Mouse (Mus musculus) intestine, embryonic 14.5 days (tissue): Measurements from ENCODE around the gene Lrrc8a. TPM values are rescaled to one million over a fixed set of nuclear protein-coding genes. Genes with fewer than 3 reads are reported as not detected.

ENCODE experiments used
- ATAC-seq: fragments of 200-750 bp; cut with Nextera tagmentation; replicated peaks from 2 replicates; pipeline ENCODE4 v1.8.0; 2017; ENCODE audit warnings: low read depth, moderate number of reproducible peaks, moderate TSS enrichment, moderate library complexity; ENCODE audit not compliant: low FRiP score, low TSS enrichment
- DNase-seq: peaks from one replicate; pipeline ENCODE4 v3.0.0-alpha.2; 2018; ENCODE audit warnings: low spot score
- H3K27ac ChIP-seq: fragments of 300-500 bp; sonication (generic); 2 replicates; pipeline ENCODE4 v1.5.1; 2014; ENCODE audit warnings: low read depth, mild to moderate bottlenecking, control low read depth
- H3K27me3 ChIP-seq: fragments of 300-500 bp; sonication (generic); replicated peaks from 2 replicates; pipeline ENCODE4 v1.6.1; 2014; ENCODE audit warnings: low read length, control low read depth; ENCODE audit not compliant: control insufficient read depth, insufficient read depth
- H3K36me3 ChIP-seq: fragments of 300-500 bp; sonication (generic); 2 replicates; pipeline ENCODE4 v1.6.1; 2014; ENCODE audit warnings: low read length, control low read depth; ENCODE audit not compliant: control insufficient read depth, insufficient read depth
- H3K4me1 ChIP-seq: fragments of 300-500 bp; sonication (generic); replicated peaks from 2 replicates; pipeline ENCODE4 v1.6.1; 2014; ENCODE audit warnings: low read length, control low read depth, mixed read lengths; ENCODE audit not compliant: control insufficient read depth, insufficient read depth
- H3K4me2 ChIP-seq: fragments of 300-500 bp; sonication (generic); 2 replicates; pipeline ENCODE4 v1.6.1; 2014; ENCODE audit warnings: low read length
- H3K4me3 ChIP-seq: fragments of 300-500 bp; sonication (generic); 2 replicates; pipeline ENCODE4 v1.5.1; 2014; ENCODE audit warnings: low read depth, low read length, control low read depth, mixed read lengths
- H3K9ac ChIP-seq: fragments of 300-500 bp; sonication (generic); 2 replicates; pipeline ENCODE4 v1.6.1; 2014; ENCODE audit warnings: mild to moderate bottlenecking, low read length
- H3K9me3 ChIP-seq: fragments of 300-500 bp; sonication (generic); 2 replicates; pipeline ENCODE4 v1.6.1; 2016; ENCODE audit warnings: low read length, control low read depth; ENCODE audit not compliant: control insufficient read depth
- WGBS: fragments of 180-500 bp; shearing (Covaris S2); extraction: QIAGEN DNeasy Blood & Tissue Kit; methylation state at CpG from one replicate; pipeline ENCODE4 v1.1.7; 2014; 5-methylcytosine and 5-hydroxymethylcytosine counted together
- polyA plus RNA-seq: library from polyadenylated mRNA; unstranded; fragments of >200 nt; fragmentation: Nextera tagmentation; extraction: Ambion mirVana; gene quantifications from 2 replicates; pipeline ENCODE4 v1.2.1, GENCODE M21; 2014

Gene Lrrc8a
- polyA plus RNA-seq, 1 experiment from 2014 or later, result 43.7 TPM

GRCm38 (mm10) chr2:30243391-30243790 lies 5.9 kb downstream of the Lrrc8a start:
- Histone ChIP-seq H3K9ac (no peak overlapping the region), H3K36me3 (peaks cover 40% of the 10 kb centered on the region), H3K27ac (no peak overlapping the region), H3K27me3 (no peaks in the 10 kb centered on the region), H3K4me1 (peaks cover 13% of the 10 kb centered on the region), H3K4me2 (no peak overlapping the region), H3K9me3 (no peaks in the 10 kb centered on the region), H3K4me3 (no peak overlapping the region)
- ATAC-seq (no peak), DNase-seq (no peak)
- 93% methylated on average over 4 of the region's 4 CpGs for WGBS

GRCm38 (mm10) chr2:30244595-30245178 lies 7.2 kb downstream of the Lrrc8a start:
- peaks cover 52% of the 10 kb centered on the region for H3K36me3 ChIP-seq
- ATAC-seq, result peak; percentile 26; the same call in 1 of the 2 replicates
- DNase-seq, result no peak

GRCm38 (mm10) chr2:30247036-30247435 lies 9.5 kb downstream of the Lrrc8a start:
- H3K36me3 ChIP-seq, result peaks cover 31% of the 10 kb centered on the region

More at GRCm38 (mm10) chr2:30244595-30245178, 7.2 kb downstream of the Lrrc8a start:
- 56% methylated on average over 7 of the region's 7 CpGs for WGBS
- Histone ChIP-seq H3K27me3 (no peaks in the 10 kb centered on the region), H3K9ac (no peak overlapping the region), H3K4me1 (0 out of 2 replicates have a peak, but pooled peaks cover under 1% of the 10 kb centered on the region), H3K27ac (peak overlapping the region; percentile 29; the same call in 1 of the 2 replicates), H3K4me2 (no peak overlapping the region), H3K4me3 (no peak overlapping the region), H3K9me3 (no peaks in the 10 kb centered on the region)

GRCm38 (mm10) chr2:30247681-30248080 lies 10.2 kb downstream of the Lrrc8a start:
- Histone ChIP-seq H3K4me2 (no peak overlapping the region), H3K9ac (no peak overlapping the region), H3K27ac (no peak overlapping the region), H3K27me3 (no peaks in the 10 kb centered on the region), H3K4me1 (peaks cover 10% of the 10 kb centered on the region; the same call in 1 of the 2 replicates), H3K36me3 (peaks cover 31% of the 10 kb centered on the region), H3K4me3 (no peak overlapping the region), H3K9me3 (no peaks in the 10 kb centered on the region)
- ATAC-seq (no peak), DNase-seq (no peak)
- WGBS, result 78% methylated on average over 4 of the region's 4 CpGs

More at GRCm38 (mm10) chr2:30247036-30247435, 9.5 kb downstream of the Lrrc8a start:
- ATAC-seq (no peak), DNase-seq (no peak)
- 96% methylated on average over 5 of the region's 5 CpGs for WGBS
- no peak overlapping the region for H3K9ac ChIP-seq
- no peaks in the 10 kb centered on the region for H3K9me3 ChIP-seq
- no peak overlapping the region for H3K4me2 ChIP-seq
- no peak overlapping the region for H3K27ac ChIP-seq
- H3K27me3 ChIP-seq, result no peaks in the 10 kb centered on the region
- H3K4me1 ChIP-seq, result peaks cover 6% of the 10 kb centered on the region; the same call in 1 of the 2 replicates
- H3K4me3 ChIP-seq, result no peak overlapping the region

GRCm38 (mm10) chr2:30249182-30249581 lies 11.7 kb downstream of the Lrrc8a start:
- H3K27ac ChIP-seq, result no peak overlapping the region
- DNase-seq (no peak), ATAC-seq (no peak)
- no peaks in the 10 kb centered on the region for H3K9me3 ChIP-seq
- no peak overlapping the region for H3K9ac ChIP-seq
- no peak overlapping the region for H3K4me3 ChIP-seq
- 97% methylated on average over 3 of the region's 3 CpGs for WGBS
- H3K4me1 ChIP-seq, result peaks cover 10% of the 10 kb centered on the region; the same call in 1 of the 2 replicates
- H3K27me3 ChIP-seq, result no peaks in the 10 kb centered on the region
- no peak overlapping the region for H3K4me2 ChIP-seq
- peaks cover 23% of the 10 kb centered on the region for H3K36me3 ChIP-seq

GRCm38 (mm10) chr2:30250166-30251128 lies 12.9 kb downstream of the Lrrc8a start:
- no peak overlapping the region for H3K9ac ChIP-seq
- H3K9me3 ChIP-seq, result no peaks in the 10 kb centered on the region
- ATAC-seq, result no peak
- 85% methylated on average over 10 of the region's 10 CpGs for WGBS
- H3K27ac ChIP-seq, result no peak overlapping the region
- H3K4me1 ChIP-seq, result peaks cover 10% of the 10 kb centered on the region; the same call in 1 of the 2 replicates
- no peaks in the 10 kb centered on the region for H3K27me3 ChIP-seq
- H3K4me2 ChIP-seq, result no peak overlapping the region
- no peak overlapping the region for H3K4me3 ChIP-seq
- H3K36me3 ChIP-seq, result peaks cover 32% of the 10 kb centered on the region
- DNase-seq, result no peak

- Histone ChIP-seq H3K9ac (no peak overlapping the region), H3K4me1 (peaks cover 10% of the 10 kb centered on the region; the same call in 1 of the 2 replicates), H3K4me3 (no peak overlapping the region), H3K27me3 (no peaks in the 10 kb centered on the region), H3K36me3 (peaks cover 44% of the 10 kb centered on the region), H3K9me3 (no peaks in the 10 kb centered on the region), H3K4me2 (no peak overlapping the region), H3K27ac (peak overlapping the region; percentile 62)
- WGBS, result 76% methylated on average over 5 of the region's 5 CpGs
- peak; percentile 75 for DNase-seq
- peak; percentile 90 for ATAC-seq
These were observed 14.0 kb downstream of the Lrrc8a start for GRCm38 (mm10) chr2:30251417-30252104.

- Histone ChIP-seq H3K9me3 (no peaks in the 10 kb centered on the region), H3K4me1 (peaks cover 10% of the 10 kb centered on the region; the same call in 1 of the 2 replicates), H3K27me3 (no peaks in the 10 kb centered on the region), H3K4me2 (no peak overlapping the region), H3K27ac (peak overlapping the region; percentile 62; the same call in 1 of the 2 replicates), H3K9ac (no peak overlapping the region), H3K4me3 (no peak overlapping the region), H3K36me3 (peaks cover 53% of the 10 kb centered on the region)
- ATAC-seq, result no peak
- DNase-seq, result no peak
- WGBS, result 80% methylated on average over 3 of the region's 3 CpGs
These were observed 15.0 kb downstream of the Lrrc8a start for GRCm38 (mm10) chr2:30252521-30252920.
